Mouse (Mus musculus) adrenal gland, adult 8-10 months (tissue): Measurements from ENCODE around the gene Lmnb2. TPM values are rescaled to one million over a fixed set of nuclear protein-coding genes. Genes with fewer than 3 reads are reported as not detected.

Source experiments
- total RNA-seq, 4 experiments: library from RNA; stranded (reverse); gene quantifications; 2 replicates each; pipeline ENCODE4 v1.2.4; 2022

The Lmnb2 gene
- total RNA-seq, 4 experiments from 2014 or later = 10.0 to 17.2 (median 15.2) TPM

Other genes with a start within 250 kb of the Lmnb2 start
- gene Mknk2, start 240.1 kb downstream of the Lmnb2 start, total RNA-seq = 100 to 1,000 TPM; 106 to 157 (median 123) TPM
- 10 to 100 TPM; 16.2 to 33.5 (median 25.7) TPM for gene Mob3a, start 216.3 kb downstream of the Lmnb2 start, total RNA-seq
- 10 to 100 TPM; 19.3 to 46.2 (median 33.3) TPM for gene Izumo4, start 216.1 kb downstream of the Lmnb2 start, total RNA-seq
- 100 to 1,000 TPM in 2 of 4 experiments, 10 to 100 TPM in 2; 91.8 to 136 (median 113) TPM for gene Ap3d1, start 176.0 kb downstream of the Lmnb2 start, total RNA-seq
- gene Dot1l, start 163.0 kb downstream of the Lmnb2 start, total RNA-seq = 10 to 100 TPM; 35.0 to 78.6 (median 57.4) TPM
- gene Sf3a2, start 120.0 kb downstream of the Lmnb2 start, total RNA-seq = 10 to 100 TPM; 52.0 to 78.6 (median 55.5) TPM
- 100 to 1,000 TPM in 3 of 4 experiments, 10 to 100 TPM in 1; 92.4 to 130 (median 107) TPM for gene Plekhj1, start 119.6 kb downstream of the Lmnb2 start, total RNA-seq
- gene Amh, start 113.0 kb downstream of the Lmnb2 start, total RNA-seq = 1 to 10 TPM in 1 of 4 experiments, under 1 TPM in 3; 0.20 to 1.3 (median 0.68) TPM
- gene Jsrp1, start 104.7 kb downstream of the Lmnb2 start, total RNA-seq = 10 to 100 TPM in 2 of 4 experiments, 1 to 10 TPM in 2; 5.7 to 23.4 (median 12.4) TPM
- gene Oaz1, start 91.6 kb downstream of the Lmnb2 start, total RNA-seq = 1,000 to 10,000 TPM in 1 of 4 experiments, 100 to 1,000 TPM in 3; 825 to 1,012 (median 923) TPM
- 10 to 100 TPM in 3 of 4 experiments, 1 to 10 TPM in 1; 8.4 to 21.5 (median 15.9) TPM for gene Lingo3, start 74.2 kb downstream of the Lmnb2 start, total RNA-seq
- gene Lsm7, start 63.0 kb downstream of the Lmnb2 start, total RNA-seq = 10 to 100 TPM; 27.4 to 54.4 (median 34.0) TPM
- gene Sppl2b, start 63.0 kb downstream of the Lmnb2 start, total RNA-seq = 10 to 100 TPM; 28.1 to 45.3 (median 36.1) TPM
- gene Tmprss9, start 46.4 kb downstream of the Lmnb2 start, total RNA-seq = under 1 TPM in 1 of 4 experiments, not detected in 3; 0.18 TPM
- 100 to 1,000 TPM; 154 to 235 (median 185) TPM for gene Timm13, start 17.3 kb downstream of the Lmnb2 start, total RNA-seq
- gene Gadd45b, start 11.8 kb upstream of the Lmnb2 start, total RNA-seq = 100 to 1,000 TPM in 1 of 4 experiments, 10 to 100 TPM in 3; 17.5 to 112 (median 73.6) TPM
- 10 to 100 TPM in 2 of 4 experiments, 1 to 10 TPM in 2; 9.4 to 16.6 (median 12.9) TPM for gene Gng7, start 96.7 kb upstream of the Lmnb2 start, total RNA-seq
- 1 to 10 TPM; 3.6 to 6.5 (median 4.4) TPM for gene Diras1, start 107.4 kb upstream of the Lmnb2 start, total RNA-seq
- gene Slc39a3, start 119.2 kb upstream of the Lmnb2 start, total RNA-seq = 10 to 100 TPM; 50.7 to 86.9 (median 66.5) TPM
- 100 to 1,000 TPM; 185 to 247 (median 197) TPM for gene Sgta, start 141.9 kb upstream of the Lmnb2 start, total RNA-seq
- 10 to 100 TPM; 43.6 to 59.2 (median 45.7) TPM for gene Thop1, start 151.8 kb upstream of the Lmnb2 start, total RNA-seq
- gene Creb3l3, start 180.6 kb upstream of the Lmnb2 start, total RNA-seq = 1 to 10 TPM in 2 of 4 experiments, under 1 TPM in 2; 0.35 to 2.7 (median 1.3) TPM
- gene Map2k2, start 187.7 kb upstream of the Lmnb2 start, total RNA-seq = 100 to 1,000 TPM; 169 to 227 (median 204) TPM
- gene Zbtb7a, start 217.0 kb upstream of the Lmnb2 start, total RNA-seq = 10 to 100 TPM; 86.5 to 94.0 (median 92.3) TPM
- 10 to 100 TPM; 22.8 to 32.5 (median 30.1) TPM for gene Pias4, start 249.7 kb upstream of the Lmnb2 start, total RNA-seq